Mouse (Mus musculus) spleen, adult 2 months (tissue): ENCODE results near the gene Efs.

Experiments used
- CTCF ChIP-seq: fragments of 200-500 bp; IDR thresholded peaks from 2 replicates; pipeline ENCODE4 v1.5.1; 2011; ENCODE audit warnings: mild to moderate bottlenecking, inconsistent platforms; ENCODE audit not compliant: insufficient read depth, insufficient read length, insufficient replicate concordance; ENCODE audit errors: extremely low read depth
- POLR2A ChIP-seq: fragments of 200-500 bp; IDR thresholded peaks from 2 replicates; pipeline ENCODE4 v1.6.1; 2011; ENCODE audit warnings: low read depth, low read length, inconsistent platforms

GRCm38 (mm10) chr14:54884022-54884712 lies 41.8 kb downstream of the Efs start:
- TF ChIP-seq CTCF, result no peak
- TF ChIP-seq POLR2A, result no peak
